Comparison of ENCODE assay signal across 11 mouse cellular contexts in genomic region chr12:29809569-29810185, GRCm38 (mm10).
DNase-seq lines count a peak whose midpoint lies in the region; ATAC-seq lines count a peak whose summit lies in the region.
"Had no signal": no experiment of that assay in that cellular context is flagged by ENCODE, and none has a peak within 500 bp of the region (broad histone marks: within the 10 kb centered on the region; RNA-seq: fewer than 3 reads in every experiment).

No protein-coding gene starts in this region.

- ATAC-seq in heart, embryonic 15.5 days (replicated peaks; ENCODE audit: insufficient number of reproducible peaks, insufficient read depth, low FRiP score, low read depth) = peak; percentile 55
- ATAC-seq in neural tube, embryonic 13.5 days (ENCODE audit: low read depth) = peak; percentile 36; the same call in 1 of the 2 replicates
- peak; percentile 43; the same call in 1 of the 2 replicates for ATAC-seq in midbrain, embryonic 13.5 days

- WGBS in heart, embryonic 15.5 days = 18% methylated on average over 12 of the region's 12 CpGs
- WGBS in heart, embryonic 10.5 days = 55% methylated on average over 12 of the region's 12 CpGs
- 49% methylated on average over 12 of the region's 12 CpGs for WGBS in neural tube, embryonic 13.5 days
- 49% methylated on average over 12 of the region's 12 CpGs for WGBS in midbrain, embryonic 13.5 days

- no peak overlapping the region for H3K4me3 ChIP-seq in heart, embryonic 15.5 days
- no peak overlapping the region for H3K4me3 ChIP-seq in heart, embryonic 10.5 days
- no peak overlapping the region for H3K4me3 ChIP-seq in neural tube, embryonic 13.5 days
- no peak overlapping the region for H3K4me3 ChIP-seq in midbrain, embryonic 13.5 days (replicated peaks)
- H3K4me3 ChIP-seq: kidney, embryonic 15.5 days; myocyte had no signal

- H3K9me3 ChIP-seq in heart, embryonic 15.5 days (replicated peaks) = no peaks in the 10 kb centered on the region
- no peaks in the 10 kb centered on the region for H3K9me3 ChIP-seq in heart, embryonic 10.5 days
- no peaks in the 10 kb centered on the region for H3K9me3 ChIP-seq in neural tube, embryonic 13.5 days
- no peaks in the 10 kb centered on the region for H3K9me3 ChIP-seq in midbrain, embryonic 13.5 days
- H3K9me3 ChIP-seq: kidney, embryonic 15.5 days had no signal

- intact Hi-C loops in gastrocnemius, postnatal 36 days (cut with DNase I) = no loop called here

- H3K36me3 ChIP-seq in heart, embryonic 15.5 days = no peaks in the 10 kb centered on the region
- no peaks in the 10 kb centered on the region for H3K36me3 ChIP-seq in heart, embryonic 10.5 days
- H3K36me3 ChIP-seq in neural tube, embryonic 13.5 days = peaks cover 24% of the 10 kb centered on the region; the same call in 1 of the 2 replicates
- H3K36me3 ChIP-seq in midbrain, embryonic 13.5 days = peaks cover 7% of the 10 kb centered on the region; the same call in 1 of the 2 replicates
- H3K36me3 ChIP-seq: kidney, embryonic 15.5 days had no signal

- H3K9ac ChIP-seq in heart, embryonic 15.5 days = no peak overlapping the region
- no peak overlapping the region for H3K9ac ChIP-seq in neural tube, embryonic 13.5 days
- no peak overlapping the region for H3K9ac ChIP-seq in midbrain, embryonic 13.5 days (replicated peaks)
- H3K9ac ChIP-seq: kidney, embryonic 15.5 days had no signal

- peak; percentile 12 to 47 for DNase-seq in adrenal gland, adult (ENCODE audit: inconsistent age in 2 of 2, low spot score in 1 of 2)
- no peak for DNase-seq in adrenal gland, adult 18-20 months (ENCODE audit: low spot score in 2 of 2)
- DNase-seq in heart, embryonic 10.5 days (ENCODE audit: low spot score) = no peak
- DNase-seq in neural tube, embryonic 10.5 days (ENCODE audit: extremely low spot score, low spot score) = no peak
- DNase-seq in gastrocnemius, postnatal 36 days = no peak
- DNase-seq: lung, adult 2 months had no signal

- no peak overlapping the region for H3K27ac ChIP-seq in heart, embryonic 15.5 days
- H3K27ac ChIP-seq in heart, embryonic 10.5 days = no peak overlapping the region
- no peak overlapping the region; the same call in 1 of the 2 replicates for H3K27ac ChIP-seq in neural tube, embryonic 13.5 days (replicated peaks)
- peak overlapping the region; percentile 41; the same call in 1 of the 2 replicates for H3K27ac ChIP-seq in midbrain, embryonic 13.5 days
- H3K27ac ChIP-seq: kidney, embryonic 15.5 days had no signal

- peak overlapping the region; percentile 47 for H3K4me2 ChIP-seq in heart, embryonic 15.5 days
- no peak overlapping the region for H3K4me2 ChIP-seq in neural tube, embryonic 13.5 days
- H3K4me2 ChIP-seq in midbrain, embryonic 13.5 days (replicated peaks) = no peak overlapping the region
- H3K4me2 ChIP-seq: kidney, embryonic 15.5 days had no signal

- no peaks in the 10 kb centered on the region for H3K27me3 ChIP-seq in heart, embryonic 15.5 days
- H3K27me3 ChIP-seq in heart, embryonic 10.5 days (ENCODE audit: insufficient read depth, poor library complexity, severe bottlenecking) = no peaks in the 10 kb centered on the region
- no peaks in the 10 kb centered on the region for H3K27me3 ChIP-seq in neural tube, embryonic 13.5 days
- H3K27me3 ChIP-seq in midbrain, embryonic 13.5 days = no peaks in the 10 kb centered on the region
- H3K27me3 ChIP-seq: kidney, embryonic 15.5 days had no signal

- peaks cover 11% of the 10 kb centered on the region for H3K4me1 ChIP-seq in heart, embryonic 15.5 days (replicated peaks)
- no peaks in the 10 kb centered on the region for H3K4me1 ChIP-seq in heart, embryonic 10.5 days
- H3K4me1 ChIP-seq in neural tube, embryonic 13.5 days (replicated peaks) = peaks cover 7% of the 10 kb centered on the region
- H3K4me1 ChIP-seq in midbrain, embryonic 13.5 days (replicated peaks) = peaks cover 18% of the 10 kb centered on the region
- H3K4me1 ChIP-seq: kidney, embryonic 15.5 days had no signal

Comparison
In these comparisons a context has a peak if more than half of its experiments do, and no peak if none do; other contexts are left out.
1. DNase-seq: peak in adrenal gland, adult (2 of 2); none in adrenal gland, adult 18-20 months (0 of 2), heart, embryonic 10.5 days (single experiment), neural tube, embryonic 10.5 days (single experiment) and gastrocnemius, postnatal 36 days (0 of 2).
2. Peak in every context shown above with its lines, with median percentiles within 50 percentile points of each other: ATAC-seq.